Mouse (Mus musculus) kidney, adult 2 months (tissue): ENCODE results near the gene Vsx1. TPM values are rescaled to one million over a fixed set of nuclear protein-coding genes. Genes with fewer than 3 reads are reported as not detected.

ENCODE experiments used
- DNase-seq: peaks from one replicate; pipeline ENCODE4 v3.0.0; 2021
- H3K27ac ChIP-seq: fragments of 200-500 bp; 2 replicates; pipeline ENCODE4 v1.5.1; 2012; ENCODE audit warnings: low read depth, low read length, control low read depth, inconsistent platforms; ENCODE audit not compliant: insufficient read depth
- H3K27me3 ChIP-seq: fragments of 200-500 bp; replicated peaks from 2 replicates; pipeline ENCODE4 v1.6.1; 2012; ENCODE audit warnings: mild to moderate bottlenecking, moderate library complexity, low read length, inconsistent platforms; ENCODE audit not compliant: control insufficient read depth, insufficient read depth
- H3K36me3 ChIP-seq: fragments of 200-500 bp; 2 replicates; pipeline ENCODE4 v1.6.1; 2012; ENCODE audit warnings: mild to moderate bottlenecking, moderate library complexity, low read length, inconsistent platforms; ENCODE audit not compliant: control insufficient read depth, insufficient read depth
- H3K4me1 ChIP-seq: fragments of 200-500 bp; 2 replicates; pipeline ENCODE4 v1.6.1; 2011; ENCODE audit warnings: low read length; ENCODE audit not compliant: control insufficient read depth, insufficient read depth
- H3K4me3 ChIP-seq: fragments of 200-500 bp; 2 replicates; pipeline ENCODE4 v1.5.1; 2011; ENCODE audit warnings: mild to moderate bottlenecking, low read depth, low read length, control low read depth; ENCODE audit not compliant: insufficient read depth
- CTCF ChIP-seq: fragments of 200-500 bp; conservative IDR thresholded peaks from 2 replicates; pipeline ENCODE4 v1.5.1; 2011; ENCODE audit warnings: low read depth, mild to moderate bottlenecking, control low read depth, low read length, moderate library complexity, mixed read lengths; ENCODE audit not compliant: insufficient read depth, insufficient read length
- POLR2A ChIP-seq: fragments of 200-500 bp; IDR thresholded peaks from one replicate; pipeline ENCODE4 v1.6.1; 2011; ENCODE audit warnings: low read depth, low read length, control low read depth
- WGBS: fragments of 180-500 bp; shearing (Covaris S2); methylation state at CpG from one replicate; pipeline ENCODE4 v1.1.7; 2018; 5-methylcytosine and 5-hydroxymethylcytosine counted together
- polyA plus RNA-seq: library from polyadenylated mRNA; depleted of rRNA; stranded (reverse); fragments of >200 nt; gene quantifications from 2 replicates; pipeline ENCODE4 v1.2.3, GENCODE M21; 2012

Vsx1 gene
- polyA plus RNA-seq, 1 experiment, result not detected

DNA sequence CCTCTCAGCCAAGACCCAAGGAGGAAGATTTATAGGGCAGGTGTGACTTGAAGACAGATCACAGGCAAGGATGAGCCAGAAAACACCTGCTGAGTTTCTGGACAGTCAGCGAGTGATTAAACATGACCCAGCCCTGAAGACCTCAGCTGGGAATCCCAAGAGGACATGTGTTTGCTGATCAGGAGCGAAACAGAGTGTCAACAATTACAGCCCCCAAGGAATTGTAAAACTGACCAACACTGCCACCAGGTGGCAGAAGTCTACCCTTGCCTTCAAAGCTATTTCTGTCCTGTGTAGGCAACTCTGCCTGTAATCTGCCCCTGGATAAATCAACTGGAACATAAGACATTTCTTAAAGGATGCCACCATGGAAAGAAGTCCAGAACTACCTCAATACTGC, 14.3 kb downstream of the Vsx1 start:
- Histone ChIP-seq H3K27me3 (no peaks in the 10 kb centered on the region), H3K4me1 (no peaks in the 10 kb centered on the region; the same call in 1 of the 2 replicates), H3K36me3 (no peaks in the 10 kb centered on the region), H3K4me3 (no peak overlapping the region), H3K27ac (no peak overlapping the region)
- WGBS, result 3% methylated on average over 2 of the region's 2 CpGs
- TF ChIP-seq POLR2A (no peak), CTCF (peak; percentile 75)
- peak; percentile 70 for DNase-seq

DNA sequence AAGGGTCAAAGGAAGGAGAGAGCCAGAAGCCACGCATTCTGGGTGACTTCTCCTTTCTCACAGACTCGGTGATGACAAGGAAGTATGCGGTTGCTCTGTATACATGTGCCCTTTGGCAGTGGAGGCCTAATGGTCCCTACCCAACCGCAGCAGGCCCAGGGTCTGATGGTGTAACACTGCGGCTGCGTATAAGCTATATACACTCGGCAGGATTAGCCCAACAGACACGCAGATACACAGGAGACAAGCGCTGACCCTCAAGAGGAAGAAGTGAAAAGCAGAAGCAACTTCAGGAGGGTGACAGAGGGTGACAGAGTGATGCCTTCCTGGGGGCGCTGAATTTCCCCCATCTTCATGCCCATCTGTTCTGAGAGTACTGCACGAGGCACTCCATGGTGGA, 15.2 kb downstream of the Vsx1 start:
- TF ChIP-seq CTCF (no peak), POLR2A (no peak)
- WGBS, result 85% methylated on average over 11 of the region's 11 CpGs
- no peaks in the 10 kb centered on the region for H3K27me3 ChIP-seq
- H3K4me1 ChIP-seq, result peaks cover 2% of the 10 kb centered on the region; the same call in 1 of the 2 replicates
- no peak for DNase-seq
- H3K4me3 ChIP-seq, result no peak overlapping the region
- H3K27ac ChIP-seq, result no peak overlapping the region
- H3K36me3 ChIP-seq, result no peaks in the 10 kb centered on the region

DNA sequence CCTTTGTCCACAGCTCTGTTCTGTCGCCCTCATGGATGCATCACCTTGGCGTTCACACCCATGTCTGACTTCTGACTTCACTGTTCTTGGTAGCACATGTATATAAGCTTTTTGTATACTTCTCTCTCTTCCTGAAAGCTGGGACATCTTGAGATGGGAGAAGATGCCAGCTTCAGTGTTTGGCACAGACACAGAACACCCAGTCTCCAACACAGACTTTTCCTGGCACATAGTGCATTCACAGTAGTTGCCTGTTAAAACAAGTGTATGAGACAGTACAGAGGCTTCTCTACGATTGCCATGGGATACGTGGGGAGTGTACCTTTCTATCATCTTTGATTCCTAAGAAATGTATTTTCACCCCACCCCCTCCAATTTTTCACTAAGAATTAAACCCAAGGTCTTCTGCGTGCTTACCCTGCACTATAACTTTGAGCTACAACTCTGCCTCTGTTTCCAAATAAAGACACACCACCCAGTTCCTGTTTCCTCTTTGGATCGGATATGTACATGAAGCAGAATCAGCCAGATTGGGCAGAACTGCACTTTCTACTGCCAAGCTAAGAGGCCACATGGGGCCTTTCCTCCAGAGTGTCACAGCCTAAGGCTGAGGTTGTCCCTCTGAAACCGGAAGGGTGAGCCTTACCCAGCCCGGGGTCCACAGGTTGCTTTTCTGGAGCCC, 17.4 kb downstream of the Vsx1 start:
- no peak for TF ChIP-seq POLR2A
- H3K27me3 ChIP-seq, result no peaks in the 10 kb centered on the region
- DNase-seq, result no peak
- 73% methylated on average over 8 of the region's 8 CpGs for WGBS
- H3K27ac ChIP-seq, result no peak overlapping the region
- peaks cover 3% of the 10 kb centered on the region; the same call in 1 of the 2 replicates for H3K4me1 ChIP-seq
- no peaks in the 10 kb centered on the region for H3K36me3 ChIP-seq
- H3K4me3 ChIP-seq, result no peak overlapping the region

DNA sequence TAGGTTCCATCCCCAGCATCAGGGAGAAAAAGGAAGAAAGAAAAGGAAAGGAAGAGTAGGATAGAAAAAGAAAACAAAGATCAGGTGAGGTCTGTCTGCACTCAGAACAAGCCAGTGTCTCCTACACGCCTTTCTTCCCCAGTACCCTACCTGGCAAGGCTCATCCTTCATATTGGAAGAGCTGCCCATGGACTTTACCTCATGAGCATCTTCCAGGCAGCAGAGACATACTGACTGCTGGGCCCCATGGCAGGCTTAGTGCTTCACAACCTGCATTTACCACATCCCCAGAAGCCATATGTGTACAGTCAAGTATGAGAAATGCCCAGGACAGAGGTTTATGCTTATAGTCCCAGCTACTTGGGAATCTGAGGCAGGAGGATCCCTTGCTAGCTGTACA, 18.2 kb downstream of the Vsx1 start:
- no peak for DNase-seq
- Histone ChIP-seq H3K36me3 (no peaks in the 10 kb centered on the region), H3K4me1 (peaks cover 5% of the 10 kb centered on the region; the same call in 1 of the 2 replicates), H3K27ac (no peak overlapping the region), H3K4me3 (no peak overlapping the region), H3K27me3 (no peaks in the 10 kb centered on the region)
- no peak for TF ChIP-seq POLR2A
- TF ChIP-seq CTCF, result no peak
- 88% methylated on average over 1 of the region's 1 CpGs for WGBS

DNA sequence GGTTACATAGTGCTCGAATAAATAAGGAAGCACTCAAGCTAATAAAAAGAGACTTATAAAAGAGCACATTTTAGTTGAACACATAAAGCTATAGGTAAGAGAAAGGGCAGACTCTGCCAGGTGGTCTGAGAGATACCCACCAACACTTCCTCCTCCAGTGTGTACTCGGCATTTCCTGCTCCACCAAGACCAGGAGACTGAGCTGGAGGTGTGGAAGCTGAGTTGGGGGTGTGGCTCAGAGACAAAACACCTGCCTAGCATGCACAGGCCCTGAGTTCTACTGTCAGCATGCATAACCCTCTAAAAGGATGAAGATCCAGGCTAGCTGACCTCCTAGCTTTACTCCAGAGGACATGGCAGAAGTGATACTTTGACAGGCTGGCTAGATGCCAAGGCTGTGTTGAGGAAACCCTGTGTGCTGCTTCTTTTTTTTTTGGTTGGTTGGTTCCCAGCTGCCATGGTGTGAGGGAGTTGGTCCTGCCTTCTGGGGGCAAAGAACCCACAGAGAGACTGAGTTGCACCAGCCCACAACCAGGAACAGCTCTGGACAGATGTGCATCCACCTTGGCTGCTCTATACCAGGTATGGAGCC, 19.6 kb downstream of the Vsx1 start:
- no peak overlapping the region for H3K27ac ChIP-seq
- no peak for TF ChIP-seq CTCF
- TF ChIP-seq POLR2A, result no peak
- no peak overlapping the region for H3K4me3 ChIP-seq
- H3K4me1 ChIP-seq, result peaks cover 14% of the 10 kb centered on the region
- DNase-seq, result peak; percentile 63
- no peaks in the 10 kb centered on the region for H3K36me3 ChIP-seq
- no peaks in the 10 kb centered on the region for H3K27me3 ChIP-seq
- WGBS, result 64% methylated on average over 2 of the region's 2 CpGs

DNA sequence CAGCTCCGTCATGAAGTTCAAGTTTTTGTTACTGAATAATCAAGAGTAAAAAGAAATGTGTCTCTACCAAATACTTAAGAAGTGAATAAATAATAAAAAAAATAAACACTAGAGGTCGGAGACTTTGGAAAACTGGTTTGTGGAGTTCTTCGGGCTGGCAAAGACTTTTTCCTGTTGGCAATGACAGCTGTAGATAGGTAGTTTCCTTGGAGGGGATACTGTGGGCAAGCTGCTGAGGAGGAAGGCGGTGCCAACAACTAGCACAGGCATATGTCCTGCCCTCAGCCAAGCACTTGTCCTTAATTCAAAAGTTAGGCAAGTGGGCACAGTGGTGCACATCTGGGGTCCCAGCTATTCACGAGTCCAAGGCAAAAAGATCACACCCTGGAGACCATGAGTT, 20.2 kb downstream of the Vsx1 start:
- 57% methylated on average over 5 of the region's 5 CpGs for WGBS
- no peaks in the 10 kb centered on the region for H3K36me3 ChIP-seq
- peak overlapping the region; percentile 89 for H3K27ac ChIP-seq
- peaks cover 16% of the 10 kb centered on the region for H3K4me1 ChIP-seq
- H3K27me3 ChIP-seq, result no peaks in the 10 kb centered on the region
- DNase-seq, result no peak
- no peak overlapping the region; the same call in 1 of the 2 replicates for H3K4me3 ChIP-seq
- TF ChIP-seq POLR2A (no peak), CTCF (no peak)

DNA sequence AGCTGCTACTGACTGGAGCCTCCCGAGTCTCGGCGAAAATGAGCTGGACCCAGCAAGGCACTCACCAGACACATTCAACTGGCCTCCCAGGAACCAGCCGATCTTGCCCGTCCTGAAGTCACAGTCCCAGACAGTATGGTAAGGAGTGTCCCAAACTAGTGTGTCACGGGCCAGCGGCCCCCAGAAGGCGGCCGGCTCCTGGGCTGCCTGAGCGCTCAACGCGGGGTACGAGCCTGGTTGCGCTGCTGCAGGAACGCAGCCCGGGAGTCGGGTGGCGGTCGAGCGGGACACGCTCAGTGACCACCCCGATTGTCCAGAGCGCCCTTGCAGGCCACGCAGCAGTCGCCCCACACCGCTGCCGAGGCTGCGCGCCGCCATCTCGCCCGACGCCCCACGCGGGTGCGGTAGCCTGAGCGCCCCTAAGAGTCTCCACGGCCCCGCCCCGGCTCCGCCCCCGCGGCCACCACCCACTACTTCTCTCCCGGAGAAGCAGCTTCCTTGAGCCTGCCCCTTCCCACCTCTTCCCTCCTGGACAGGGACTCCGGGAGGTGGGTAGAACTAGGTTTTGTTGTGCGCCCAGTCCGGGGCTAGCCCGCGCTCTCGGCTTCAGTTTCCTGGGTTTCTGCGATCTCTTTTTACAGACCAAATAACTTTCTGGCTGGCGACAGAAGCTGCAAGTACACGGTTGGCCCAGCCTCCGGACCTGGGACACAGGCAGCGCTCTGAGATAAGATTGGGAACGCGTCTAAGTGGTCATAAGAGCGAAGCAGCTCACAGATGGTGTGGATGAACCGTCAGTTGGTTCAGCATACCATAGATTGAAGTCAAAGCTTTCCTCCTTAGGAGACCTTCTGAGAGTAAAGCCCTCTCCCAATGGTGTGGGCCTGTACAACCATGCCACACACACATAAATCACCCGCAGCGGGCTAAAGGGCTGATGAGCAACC, 21.1 kb downstream of the Vsx1 start, which contains the start of gene Acss1:
Gene Acss1 (minus strand): TSS at position 681 of the 947 bp plus-strand sequence.
- H3K4me3 ChIP-seq, result peak within 1 kb of the TSS; percentile 81
- H3K4me1 ChIP-seq, result peaks cover 24% of the 10 kb centered on the region
- peak within 1 kb of the TSS; percentile 89 for H3K27ac ChIP-seq
- peak; percentile 89 for DNase-seq
- no peaks in the 10 kb centered on the region for H3K27me3 ChIP-seq
- TF ChIP-seq POLR2A (no peak), CTCF (no peak)
- WGBS, result 2% methylated on average over 61 of the region's 61 CpGs
- H3K36me3 ChIP-seq, result no peaks in the 10 kb centered on the region
